In genomic region chr19:27226626-27227025, GRCm38 (mm10) we compare ENCODE assay signal across 18 mouse cellular contexts. TPM values are rescaled to one million over a fixed set of nuclear protein-coding genes. Genes with fewer than 3 reads are reported as not detected.
DNase-seq lines count a peak whose midpoint lies in the region; ATAC-seq and TF ChIP-seq lines count a peak whose summit lies in the region.
"Had no signal": no experiment of that assay in that cellular context is flagged by ENCODE, and none has a peak within 500 bp of the region (broad histone marks: within the 10 kb centered on the region; RNA-seq: fewer than 3 reads in every experiment).

No protein-coding gene starts in this region.

- H3K4me2 ChIP-seq in hindbrain, postnatal 0 days (ENCODE audit: low read depth, low read length) = no peak overlapping the region
- H3K4me2 ChIP-seq: forebrain, embryonic 15.5 days; hindbrain, embryonic 13.5 days had no signal

- 50% methylated on average over 3 of the region's 3 CpGs for WGBS in kidney, adult 2 months
- WGBS in lung, adult 2 months = 62% methylated on average over 3 of the region's 3 CpGs
- WGBS in hindbrain, postnatal 0 days = 71% methylated on average over 3 of the region's 3 CpGs

- DNase-seq in kidney, adult 2 months = peak; percentile 52
- no peak for DNase-seq in kidney, adult 18-20 months
- DNase-seq in lung, adult 2 months = peak; percentile 18
- DNase-seq in lung, postnatal 25 days (ENCODE audit: low spot score) = peak; percentile 32
- no peak for DNase-seq in hindbrain, postnatal 0 days (ENCODE audit: low spot score)
- no peak for DNase-seq in layer of hippocampus, adult 8-10 months (ENCODE audit: low spot score in 2 of 2)
- DNase-seq: adrenal gland, postnatal 14 days; cerebellum, adult 9-10 months; gastrocnemius, postnatal 14 days; heart, postnatal 10 days had no signal

- peaks cover 14% of the 10 kb centered on the region for H3K4me1 ChIP-seq in kidney, adult 2 months (ENCODE audit: control insufficient read depth, insufficient read depth, low read length)
- H3K4me1 ChIP-seq in cortical plate, adult 2 months (ENCODE audit: control insufficient read depth, insufficient read depth, low read length) = no peaks in the 10 kb centered on the region
- peaks cover 5% of the 10 kb centered on the region for H3K4me1 ChIP-seq in lung, adult 2 months (ENCODE audit: control insufficient read depth, insufficient read depth, low read length)
- peaks cover 5% of the 10 kb centered on the region; the same call in 1 of the 2 replicates for H3K4me1 ChIP-seq in hindbrain, postnatal 0 days (ENCODE audit: insufficient read depth, low read length)
- H3K4me1 ChIP-seq: embryonic facial prominence, embryonic 10.5 days; forebrain, embryonic 15.5 days had no signal

- TF ChIP-seq POLR2A in kidney, adult 2 months (IDR thresholded peaks at IDR 0.05; ENCODE audit: low read depth, low read length) = no peak
- TF ChIP-seq POLR2A in cortical plate, adult 2 months (IDR thresholded peaks at IDR 0.05; ENCODE audit: extremely low read depth, insufficient read depth, low read length) = no peak
- no peak for TF ChIP-seq POLR2A in lung, adult 2 months (IDR thresholded peaks at IDR 0.05; ENCODE audit: borderline replicate concordance, extremely low read depth, low read depth, low read length)

- no peak overlapping the region for H3K9ac ChIP-seq in hindbrain, postnatal 0 days (replicated peaks; ENCODE audit: low read length)
- H3K9ac ChIP-seq: forebrain, embryonic 15.5 days; hindbrain, embryonic 13.5 days had no signal

- no peaks in the 10 kb centered on the region for H3K9me3 ChIP-seq in hindbrain, postnatal 0 days (ENCODE audit: low read length)
- H3K9me3 ChIP-seq: embryonic facial prominence, embryonic 10.5 days; forebrain, embryonic 15.5 days; hindbrain, embryonic 13.5 days had no signal

- no peaks in the 10 kb centered on the region for H3K27me3 ChIP-seq in kidney, adult 2 months (replicated peaks; ENCODE audit: control insufficient read depth, insufficient read depth, low read length)
- no peaks in the 10 kb centered on the region for H3K27me3 ChIP-seq in hindbrain, postnatal 0 days (ENCODE audit: insufficient read depth, low read length)
- H3K27me3 ChIP-seq: CH12.LX; forebrain, embryonic 15.5 days; hindbrain, embryonic 13.5 days; Patski had no signal

- H3K4me3 ChIP-seq in kidney, adult 2 months (ENCODE audit: insufficient read depth, low read depth, low read length) = no peak overlapping the region
- H3K4me3 ChIP-seq in cortical plate, adult 2 months (ENCODE audit: insufficient read depth, low read length) = no peak overlapping the region
- H3K4me3 ChIP-seq in lung, adult 2 months (replicated peaks; ENCODE audit: extremely low read depth, low read depth, low read length) = no peak overlapping the region
- no peak overlapping the region for H3K4me3 ChIP-seq in hindbrain, postnatal 0 days (ENCODE audit: low read length)
- H3K4me3 ChIP-seq: embryonic facial prominence, embryonic 10.5 days; erythroblast, embryonic 14.5 days; forebrain, embryonic 15.5 days; hindbrain, embryonic 13.5 days had no signal

- ATAC-seq in hindbrain, postnatal 0 days = no peak
- ATAC-seq: activated CD4-positive, CD25-positive, alpha-beta regulatory T cell, adult 4 months; forebrain, embryonic 15.5 days; Patski had no signal

- no peak for TF ChIP-seq CTCF in kidney, adult 2 months (conservative IDR thresholded peaks at IDR 0.05; ENCODE audit: insufficient read depth, insufficient read length, low read depth, low read length)
- no peak for TF ChIP-seq CTCF in cortical plate, adult 2 months (IDR thresholded peaks at IDR 0.05; ENCODE audit: extremely low read depth, insufficient read depth, low read length)
- no peak for TF ChIP-seq CTCF in lung, adult 2 months (IDR thresholded peaks at IDR 0.05; ENCODE audit: insufficient read depth, low read length)
- TF ChIP-seq CTCF in hindbrain, postnatal 0 days (IDR thresholded peaks at IDR 0.05; ENCODE audit: low read depth) = no peak

- H3K36me3 ChIP-seq in kidney, adult 2 months (ENCODE audit: control insufficient read depth, insufficient read depth, low read length) = peaks cover 1% of the 10 kb centered on the region; the same call in 1 of the 2 replicates
- peaks cover 6% of the 10 kb centered on the region; the same call in 1 of the 2 replicates for H3K36me3 ChIP-seq in hindbrain, postnatal 0 days (ENCODE audit: insufficient read depth, low read length)
- H3K36me3 ChIP-seq: embryonic facial prominence, embryonic 10.5 days had no signal

- no peak overlapping the region for H3K27ac ChIP-seq in kidney, adult 2 months (ENCODE audit: insufficient read depth, low read depth, low read length)
- peak overlapping the region; percentile 78; the same call in 1 of the 2 replicates for H3K27ac ChIP-seq in cortical plate, adult 2 months (ENCODE audit: insufficient read depth, low read length)
- no peak overlapping the region for H3K27ac ChIP-seq in hindbrain, postnatal 0 days
- H3K27ac ChIP-seq: embryonic facial prominence, embryonic 10.5 days; forebrain, embryonic 15.5 days; hindbrain, embryonic 13.5 days had no signal

RNA-seq across cellular contexts. Expression of gene Vldlr, which starts 10.3 kb away (rescaled TPM):
- polyA plus RNA-seq in kidney, adult 2 months (2012; rRNA removed) = 31.2 and 43.6 TPM in 2 replicates
- polyA plus RNA-seq in cortical plate, adult 2 months (2012; rRNA removed) = 26.8 and 27.3 TPM in 2 replicates
- polyA plus RNA-seq in lung, adult 2 months (2012; rRNA removed) = 23.2 and 31.2 TPM in 2 replicates
- total RNA-seq in hindbrain, postnatal 0 days (2014; rRNA removed) = 44.6 and 51.9 TPM in 2 replicates
- polyA plus RNA-seq in hindbrain, postnatal 0 days (2015; fragmentation: Nextera tagmentation; extraction: Ambion mirVana) = 34.2 and 34.4 TPM in 2 replicates
- 10 to 100 TPM; 49.5 to 53.4 (median 51.6) TPM for total RNA-seq in layer of hippocampus, adult 8-10 months (2022)
- total RNA-seq: CH12.LX had no signal
- polyA plus RNA-seq: activated CD4-positive, CD25-positive, alpha-beta regulatory T cell, adult 4 months; erythroblast, embryonic 14.5 days had no signal

Comparison
In these comparisons a context has a peak if more than half of its experiments do, and no peak if none do; other contexts are left out.
1. DNase-seq: peak in kidney, adult 2 months (single experiment), lung, adult 2 months (single experiment) and lung, postnatal 25 days (single experiment); none in kidney, adult 18-20 months (single experiment), hindbrain, postnatal 0 days (single experiment) and layer of hippocampus, adult 8-10 months (0 of 2).